Mouse (Mus musculus) frontal cortex, postnatal 25 days (tissue): ENCODE measurements around the gene Exosc10.
A peak's percentile ranks its signal among the peaks of the same experiment; 100 is the strongest.

Source experiments
- DNase-seq, 2 experiments: peaks; one replicate each; pipeline ENCODE4 v3.0.0; 2022; ENCODE audit warnings: low spot score in 2 of 2

Exosc10 gene

DNA sequence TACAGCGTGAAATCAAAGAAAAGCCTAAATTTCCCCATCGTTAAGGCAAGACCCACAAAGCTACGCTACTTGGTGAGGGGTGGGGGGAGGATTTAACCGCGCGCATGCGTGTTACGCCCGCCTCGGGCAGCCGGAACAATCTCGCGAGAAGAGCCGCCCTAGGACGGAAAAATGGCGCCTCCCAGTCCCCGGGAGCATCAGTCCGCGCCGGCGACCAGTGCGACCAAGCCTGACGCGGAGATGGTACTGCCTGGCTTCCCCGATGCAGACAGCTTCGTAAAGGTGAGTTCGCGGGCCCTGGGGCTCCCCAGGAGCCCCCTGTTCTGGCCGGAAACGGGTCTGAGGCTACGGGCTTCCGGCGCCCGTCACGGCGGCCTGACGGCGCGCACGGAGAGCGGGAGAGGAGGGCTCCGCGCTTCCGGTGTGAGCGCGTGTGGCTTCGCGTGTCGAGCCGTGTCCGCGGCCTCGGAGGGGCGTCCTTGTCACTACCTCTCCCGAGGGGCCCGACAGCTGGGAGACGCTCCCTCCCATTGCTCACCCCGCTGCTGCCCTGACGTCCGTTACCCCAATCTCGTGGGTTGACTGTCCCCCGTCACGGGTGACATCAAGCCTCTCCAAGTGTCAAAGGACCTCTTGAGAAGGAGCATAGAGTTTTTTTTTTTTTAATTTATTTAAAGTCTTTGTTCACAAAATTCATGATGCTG is at the start of gene Exosc10:
Exosc10 (plus strand) TSS at position 133 of the 704 bp plus-strand sequence.
- DNase-seq, result peak; percentile 67 to 79

- no peak for DNase-seq
Observed at GRCm38 (mm10) chr4:148509450-148510084, 48.7 kb upstream of the Exosc10 start.

- DNase-seq, result no peak
Observed at GRCm38 (mm10) chr4:148510691-148511090, 47.5 kb upstream of the Exosc10 start.

- no peak for DNase-seq
Observed at GRCm38 (mm10) chr4:148511334-148511733, 46.9 kb upstream of the Exosc10 start.

DNA sequence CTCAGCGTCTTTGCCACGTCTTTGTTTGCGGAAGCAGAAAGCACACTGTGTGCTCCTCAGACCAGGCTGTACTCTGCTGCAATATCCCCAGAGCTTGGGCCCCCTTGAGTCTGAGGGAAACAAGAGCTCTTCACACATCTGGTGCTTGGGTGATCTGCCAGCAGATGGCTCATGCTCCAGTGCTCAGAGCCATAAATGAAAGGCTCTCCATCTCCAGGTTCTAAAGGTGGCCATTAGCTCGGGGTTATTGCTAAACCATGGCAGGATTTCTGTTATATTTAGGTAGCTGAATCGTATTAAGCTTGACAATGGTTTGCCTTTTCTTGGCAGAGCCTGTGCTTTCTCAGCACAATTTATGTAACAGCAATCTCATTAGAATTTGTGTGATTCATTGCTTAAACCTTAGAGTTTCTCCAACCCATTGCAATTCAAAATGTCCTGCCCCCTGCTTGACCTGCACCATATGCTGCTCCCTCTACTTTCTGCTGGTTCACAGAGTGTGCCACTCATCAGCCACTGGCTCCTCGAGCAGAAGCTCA is 45.1 kb upstream of the Exosc10 start:
- DNase-seq, result no peak

DNA sequence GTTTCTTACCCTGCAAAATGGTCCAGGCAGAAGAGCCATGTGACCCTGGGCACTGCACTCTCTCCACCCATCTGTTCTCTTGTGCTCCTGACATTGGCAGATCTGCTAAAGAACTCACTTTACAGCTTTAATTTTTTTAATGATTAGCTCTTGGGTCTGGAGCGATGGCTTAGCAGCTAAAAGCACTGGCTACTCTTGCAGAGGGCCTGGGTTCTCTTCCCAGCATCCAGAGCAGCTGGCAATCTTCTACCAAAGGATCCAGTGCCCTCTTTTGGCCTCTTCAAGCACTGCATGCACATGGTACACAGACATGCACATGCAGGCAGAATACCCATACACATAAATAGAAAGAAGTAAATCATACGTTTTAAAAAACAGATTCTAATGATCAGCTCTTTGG is 42.9 kb upstream of the Exosc10 start:
- DNase-seq, result no peak

- no peak for DNase-seq
Observed at GRCm38 (mm10) chr4:148517809-148518208, 40.4 kb upstream of the Exosc10 start.

DNA sequence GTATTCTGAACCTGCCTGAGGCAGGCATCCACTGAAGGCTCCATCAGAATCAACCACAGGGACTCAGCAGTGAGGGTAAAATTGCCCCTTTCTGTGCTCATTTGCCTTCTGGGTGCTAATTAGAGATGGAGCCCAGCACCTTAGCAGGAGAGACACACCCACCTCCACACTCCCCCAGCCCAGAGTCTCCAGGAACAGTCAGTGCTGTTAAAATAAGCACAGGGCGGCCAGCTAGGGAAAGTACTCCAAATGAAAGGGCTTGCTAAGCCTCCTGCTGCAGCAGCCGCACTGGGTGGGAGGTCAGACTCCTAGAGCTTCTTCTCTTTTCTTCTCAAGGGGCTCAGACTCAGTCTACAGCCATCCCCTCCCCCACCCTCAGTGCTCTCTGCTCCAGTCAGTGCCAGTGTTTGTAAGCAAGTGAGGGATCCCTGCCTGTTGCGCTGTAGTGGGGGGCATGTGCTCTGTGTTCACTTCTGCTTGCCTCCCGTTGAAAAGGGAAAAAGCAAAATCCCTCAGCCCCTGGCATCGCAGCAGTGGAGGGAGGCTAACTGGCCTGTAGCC is 39.9 kb upstream of the Exosc10 start:
- DNase-seq, result no peak

- no peak for DNase-seq
Observed at GRCm38 (mm10) chr4:148523538-148523937, 34.7 kb upstream of the Exosc10 start.

DNA sequence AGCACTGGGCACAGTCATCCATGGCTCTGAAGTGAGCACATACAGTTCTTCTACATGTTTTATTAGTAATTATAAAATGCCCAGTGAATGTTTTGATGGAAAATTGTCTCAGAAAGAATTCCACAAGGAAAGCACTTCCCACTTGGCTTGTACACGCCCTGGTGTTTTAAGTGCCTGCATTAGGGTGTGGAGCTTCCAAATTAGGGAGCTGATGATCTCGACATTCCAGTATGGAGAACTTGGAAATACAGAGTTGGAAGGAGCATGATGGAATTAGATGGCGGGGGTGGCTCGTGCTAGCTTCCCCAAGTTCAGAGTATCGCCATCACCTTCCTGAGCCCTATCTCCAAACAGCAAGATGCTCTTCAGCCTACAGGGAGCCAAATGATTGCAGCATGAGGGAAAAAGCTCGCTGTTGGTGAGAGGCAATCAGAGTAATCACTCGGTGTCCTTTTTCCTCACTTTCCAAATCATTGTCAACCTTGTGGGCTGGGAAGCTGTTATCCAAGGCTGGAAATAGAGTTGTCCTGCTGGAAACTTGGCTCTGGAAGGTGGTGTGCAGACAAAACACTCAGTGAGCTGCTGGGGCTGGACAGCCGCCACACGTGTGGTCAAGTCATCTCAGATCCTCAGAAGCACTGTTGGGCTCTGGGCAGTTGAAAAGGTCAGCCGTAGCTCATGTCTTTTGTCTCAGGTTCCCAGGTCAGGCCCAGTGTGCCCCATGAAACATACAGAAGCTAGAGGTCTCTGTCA is 30.9 kb upstream of the Exosc10 start:
- no peak for DNase-seq

DNA sequence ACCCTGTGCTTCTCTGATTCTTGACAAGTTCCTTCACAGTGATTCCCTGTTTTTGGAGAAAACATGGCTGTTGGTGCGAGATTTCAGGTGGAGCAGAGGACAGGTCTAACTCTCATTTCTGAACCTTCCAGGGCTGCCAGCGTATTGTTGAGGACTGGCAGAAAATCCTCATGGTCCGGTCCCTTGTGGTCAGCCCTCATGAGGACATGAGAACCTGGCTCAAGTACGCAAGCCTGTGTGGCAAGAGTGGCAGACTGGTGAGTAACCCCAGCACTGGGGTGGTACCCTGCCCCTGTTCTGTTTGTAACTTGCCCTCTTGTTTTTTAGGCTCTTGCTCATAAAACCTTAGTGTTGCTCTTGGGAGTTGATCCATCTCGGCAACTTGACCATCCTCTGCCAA is 27.9 kb upstream of the Exosc10 start:
- DNase-seq, result no peak

DNA sequence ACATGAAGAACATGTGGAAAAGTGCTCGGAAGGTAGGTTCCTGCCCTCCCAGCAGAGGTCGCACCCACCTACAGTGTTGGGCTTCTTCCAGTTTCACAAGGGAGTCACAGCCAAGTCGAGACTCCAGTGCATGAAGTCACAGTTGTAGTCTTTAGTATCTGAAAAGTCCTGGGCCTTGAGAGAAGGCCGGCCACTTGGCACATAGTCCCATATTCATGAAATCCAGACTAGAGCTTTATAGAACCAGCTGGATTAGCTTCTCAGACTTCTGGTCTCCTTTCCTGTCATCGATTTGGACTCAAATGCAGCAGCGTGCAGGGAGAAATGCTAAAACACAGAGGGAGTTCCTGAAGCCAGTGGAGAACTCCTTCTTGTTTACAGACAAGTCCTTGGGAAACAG is 27.5 kb upstream of the Exosc10 start:
- no peak for DNase-seq

DNA sequence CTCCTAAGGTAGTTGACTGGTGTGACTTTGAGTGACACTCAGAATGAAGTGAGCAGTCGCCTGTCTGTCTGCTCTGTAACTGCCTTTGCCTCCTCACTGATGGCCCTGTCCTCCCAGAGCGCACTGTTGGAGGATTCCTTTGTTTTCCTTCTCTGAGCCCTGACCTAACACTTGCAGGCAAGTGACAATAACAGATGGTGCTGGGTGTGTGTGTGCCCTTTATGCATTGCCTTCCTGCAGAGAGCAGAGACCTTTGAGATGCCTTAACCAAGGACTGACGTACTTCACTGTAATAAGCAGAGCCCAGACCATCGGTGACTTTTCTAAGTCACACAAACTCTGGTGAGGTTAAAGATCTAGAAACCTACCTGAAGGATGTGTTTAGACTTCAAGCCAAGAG is 26.9 kb upstream of the Exosc10 start:
- DNase-seq, result no peak

- no peak for DNase-seq
Observed at GRCm38 (mm10) chr4:148532516-148532915, 25.7 kb upstream of the Exosc10 start.

DNA sequence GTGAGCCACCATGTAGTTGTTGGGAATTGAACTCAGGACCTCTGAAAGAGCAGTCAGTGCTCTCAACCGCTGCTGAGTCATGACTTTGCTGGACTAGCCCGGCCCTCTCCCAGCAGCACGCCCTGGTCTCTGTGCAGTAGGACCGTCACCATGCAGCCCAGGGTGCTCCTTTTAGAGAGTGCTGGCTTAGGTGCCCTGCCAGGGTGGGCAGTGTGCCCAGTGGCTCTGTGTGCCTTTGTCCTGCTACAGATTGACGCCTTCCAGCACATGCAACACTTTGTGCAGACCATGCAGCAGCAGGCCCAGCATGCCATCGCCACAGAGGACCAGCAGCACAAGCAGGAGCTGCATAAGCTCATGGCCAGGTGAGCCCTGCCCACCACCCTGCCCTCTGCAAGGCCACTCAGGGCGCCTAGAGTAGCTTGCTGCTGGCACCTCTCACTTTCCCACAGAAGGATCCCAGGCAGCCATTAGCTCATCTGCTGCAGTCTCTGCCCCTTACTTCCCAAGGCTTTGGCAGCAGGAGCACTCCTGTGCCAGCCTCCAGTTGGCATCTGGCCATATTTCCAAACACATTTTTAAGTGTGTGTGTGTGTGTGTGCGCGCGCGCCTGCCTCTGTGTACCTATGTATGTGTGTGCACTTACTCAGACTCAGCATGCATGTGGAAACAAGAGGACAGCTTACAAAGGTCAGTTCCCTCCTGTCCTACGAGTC is 24.5 kb upstream of the Exosc10 start:
- no peak for DNase-seq

GRCm38 (mm10) chr4:148535876-148536275 is 22.4 kb upstream of the Exosc10 start:
- no peak for DNase-seq

GRCm38 (mm10) chr4:148549106-148549505 is 9.1 kb upstream of the Exosc10 start:
- no peak for DNase-seq

GRCm38 (mm10) chr4:148557766-148558165 is 463 bp upstream of the Exosc10 start:
- DNase-seq, result no peak

- DNase-seq, result no peak
Observed at GRCm38 (mm10) chr4:148562676-148563075, 4.4 kb downstream of the Exosc10 start.

- DNase-seq, result no peak
Observed at GRCm38 (mm10) chr4:148563595-148563994, 5.4 kb downstream of the Exosc10 start.

- no peak for DNase-seq
Observed at GRCm38 (mm10) chr4:148570138-148570537, 11.9 kb downstream of the Exosc10 start.
